Mouse (Mus musculus): ENCODE data around the gene Pqlc2.

The Pqlc2 gene

DNA sequence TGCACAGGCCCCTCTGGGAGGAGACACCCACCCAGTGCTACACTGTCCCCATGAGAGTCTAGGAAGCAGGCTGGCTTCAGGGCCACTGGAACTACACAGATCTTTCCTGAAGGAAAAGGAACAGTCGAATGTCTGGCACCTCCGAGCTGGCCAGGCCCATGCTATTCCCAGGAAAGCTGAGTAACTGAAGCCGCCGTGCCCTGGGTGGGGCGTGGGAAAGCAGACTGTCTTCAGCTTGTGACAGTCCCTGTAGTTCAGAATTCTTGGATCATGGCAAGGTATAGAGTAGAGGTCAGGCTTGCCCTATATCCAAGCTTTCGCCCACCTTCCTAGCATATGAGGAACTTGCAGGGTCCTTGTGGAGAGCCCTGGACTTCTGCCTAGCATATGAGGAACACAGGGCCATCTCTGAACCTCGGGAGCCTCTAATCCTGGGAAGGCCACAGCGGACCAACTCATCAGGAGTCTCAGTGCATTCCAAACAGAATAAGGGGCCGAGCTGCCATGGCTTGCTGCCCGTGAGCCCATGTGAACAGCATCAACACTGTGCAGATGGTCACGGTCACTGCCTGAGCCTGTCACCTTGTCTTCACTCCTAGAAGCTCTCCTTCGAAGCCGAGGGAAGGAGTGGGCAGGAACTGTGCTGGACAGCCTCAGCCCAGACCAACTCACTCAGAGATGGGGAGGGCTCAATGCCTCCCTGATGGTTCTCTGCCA lies 44.6 kb downstream of the Pqlc2 start:
- DNase-seq (ENCODE audit: low spot score in 2 of 2), result peak in 1 of 2 experiments; percentile 42

DNA sequence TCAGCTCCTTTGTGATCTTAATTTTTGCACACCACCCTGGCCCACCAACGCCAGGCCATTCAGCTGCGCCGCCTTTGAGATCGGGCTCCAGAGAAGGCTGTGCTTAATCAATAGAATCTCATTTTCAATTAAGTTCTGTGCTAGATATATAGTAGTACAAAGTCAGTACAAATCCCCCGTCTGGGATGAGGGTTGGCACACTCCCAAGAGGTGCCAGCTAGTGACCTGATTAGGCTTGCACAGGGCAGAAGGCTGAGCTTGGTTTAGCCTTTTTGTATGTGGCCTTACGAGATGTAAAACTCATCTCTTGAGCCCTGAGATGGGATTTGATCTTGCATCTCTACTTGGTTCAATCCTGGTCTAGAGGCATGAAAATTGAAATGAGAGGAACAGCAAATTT lies 47.5 kb downstream of the Pqlc2 start:
- DNase-seq (ENCODE audit: low spot score in 2 of 2), result no peak

DNA sequence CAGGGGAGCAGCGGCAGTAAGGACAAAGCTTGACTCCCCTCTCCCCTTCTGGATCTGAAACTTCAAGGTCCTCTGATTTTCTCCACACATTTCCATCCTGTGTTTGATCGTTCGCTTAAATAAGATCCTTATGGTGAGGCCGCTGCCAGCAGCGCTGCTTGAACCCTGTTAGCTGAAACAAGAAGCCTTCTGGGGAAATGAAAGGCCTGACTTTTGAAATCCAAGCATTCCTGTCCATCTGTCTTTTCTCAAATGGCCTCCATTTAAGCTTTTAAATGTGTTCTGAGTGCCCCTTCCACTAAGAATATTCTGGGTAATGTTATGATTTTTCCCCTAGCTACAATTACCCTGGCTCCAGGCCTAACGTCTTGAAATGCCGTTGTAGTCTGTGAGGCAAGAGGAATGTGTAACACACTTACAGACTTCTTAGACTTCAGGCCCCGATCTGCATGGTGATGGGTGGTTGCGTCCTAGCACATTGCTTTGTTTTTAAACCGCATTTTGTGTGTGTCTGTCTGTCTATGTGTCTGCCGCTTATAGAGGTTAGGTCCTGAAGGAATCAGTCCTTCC lies 51.1 kb downstream of the Pqlc2 start:
- no peak for DNase-seq (ENCODE audit: low spot score in 2 of 2)

DNA sequence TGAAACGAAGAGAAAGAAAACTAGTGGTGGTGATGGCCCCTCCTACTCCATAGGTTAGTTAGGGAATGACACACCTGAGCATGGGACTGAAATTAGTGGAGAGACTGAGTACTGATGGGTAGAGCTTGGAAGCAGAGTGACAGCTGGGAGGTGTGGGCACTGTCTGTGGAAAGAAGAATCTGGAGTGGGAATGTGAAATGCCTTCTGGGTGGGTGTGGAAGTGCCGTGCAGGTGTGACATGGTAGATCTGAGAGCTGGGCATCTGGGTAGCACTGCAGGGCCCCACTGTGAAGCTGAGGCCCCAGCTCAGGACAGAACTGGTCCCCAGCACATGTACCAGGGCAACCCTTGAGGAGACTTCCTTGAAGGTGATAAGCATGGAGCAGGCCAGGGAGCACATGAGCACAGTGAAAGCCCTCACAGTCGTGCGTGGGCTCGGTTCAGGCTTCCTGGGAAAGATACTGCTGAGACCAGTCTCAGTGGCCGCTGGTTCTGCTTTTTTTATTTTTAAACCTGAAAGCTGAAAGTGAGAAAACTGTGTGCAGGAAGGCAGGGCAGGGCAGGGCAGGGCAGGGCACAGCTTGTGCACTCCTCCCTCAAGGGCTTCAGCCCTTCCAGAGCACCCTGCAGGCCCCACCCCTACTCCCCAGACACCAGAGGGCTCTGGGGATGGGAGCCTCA lies 51.7 kb downstream of the Pqlc2 start:
- no peak for DNase-seq (ENCODE audit: low spot score in 2 of 2)

DNA sequence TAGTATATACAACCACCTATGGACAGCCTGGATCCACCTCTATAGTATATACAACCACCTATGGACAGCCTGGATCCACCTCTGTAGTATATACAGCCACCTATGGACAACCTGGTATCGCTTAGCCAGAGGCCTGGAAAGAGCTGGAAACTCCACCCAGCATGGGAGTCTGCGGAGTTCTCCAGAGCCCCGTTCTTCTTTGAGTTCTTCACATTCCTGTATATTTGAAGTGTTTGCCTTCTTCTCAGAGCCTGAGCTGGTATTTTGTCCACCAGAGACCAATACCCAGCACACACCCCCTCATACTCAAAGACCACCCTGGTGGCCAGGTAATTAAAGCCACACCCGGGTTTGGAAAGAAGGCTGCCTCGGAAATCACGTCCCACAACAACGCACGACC lies 53.8 kb downstream of the Pqlc2 start:
- no peak for DNase-seq (ENCODE audit: low spot score in 2 of 2)

DNA sequence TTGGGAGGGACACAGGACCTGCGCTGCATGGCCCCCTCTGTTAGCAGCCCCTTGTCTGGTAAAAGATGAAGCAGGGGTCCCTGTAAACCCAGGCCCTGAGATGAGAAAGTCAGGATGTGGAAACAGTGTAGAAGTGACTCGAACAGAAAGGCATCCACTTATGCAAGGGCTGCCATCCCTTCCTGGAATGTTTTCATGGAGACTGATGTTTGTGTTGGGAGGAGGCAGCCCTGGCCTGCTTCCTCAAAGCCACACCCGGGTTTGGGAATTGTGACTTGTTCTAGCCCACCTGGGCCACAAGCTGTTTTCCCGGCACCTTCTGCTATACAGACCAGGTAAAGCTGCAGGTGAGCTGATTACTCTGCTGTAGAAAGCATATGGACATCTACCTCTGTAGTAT lies 54.4 kb downstream of the Pqlc2 start:
- DNase-seq (ENCODE audit: low spot score in 2 of 2), result no peak

DNA sequence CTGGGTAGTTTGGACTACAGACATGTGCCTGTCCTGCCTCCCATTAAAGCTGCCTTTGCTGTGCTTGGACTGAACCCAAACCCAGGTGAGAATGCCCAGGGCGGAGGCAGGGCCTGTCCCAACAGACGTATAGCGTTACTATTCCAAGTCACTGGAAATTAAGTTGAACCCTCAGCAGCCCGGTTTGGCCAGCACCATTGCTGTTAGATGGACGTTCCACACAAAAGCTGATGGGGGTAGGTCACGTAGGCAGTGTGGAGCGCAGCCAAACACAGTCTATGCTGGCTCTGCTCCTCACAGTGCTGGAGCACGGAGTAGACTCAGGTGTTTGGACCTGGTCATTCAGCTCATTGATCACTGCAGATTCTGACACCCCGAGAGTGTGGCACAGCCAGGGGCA lies 57.3 kb downstream of the Pqlc2 start:
- DNase-seq (ENCODE audit: low spot score in 2 of 2), result no peak

DNA sequence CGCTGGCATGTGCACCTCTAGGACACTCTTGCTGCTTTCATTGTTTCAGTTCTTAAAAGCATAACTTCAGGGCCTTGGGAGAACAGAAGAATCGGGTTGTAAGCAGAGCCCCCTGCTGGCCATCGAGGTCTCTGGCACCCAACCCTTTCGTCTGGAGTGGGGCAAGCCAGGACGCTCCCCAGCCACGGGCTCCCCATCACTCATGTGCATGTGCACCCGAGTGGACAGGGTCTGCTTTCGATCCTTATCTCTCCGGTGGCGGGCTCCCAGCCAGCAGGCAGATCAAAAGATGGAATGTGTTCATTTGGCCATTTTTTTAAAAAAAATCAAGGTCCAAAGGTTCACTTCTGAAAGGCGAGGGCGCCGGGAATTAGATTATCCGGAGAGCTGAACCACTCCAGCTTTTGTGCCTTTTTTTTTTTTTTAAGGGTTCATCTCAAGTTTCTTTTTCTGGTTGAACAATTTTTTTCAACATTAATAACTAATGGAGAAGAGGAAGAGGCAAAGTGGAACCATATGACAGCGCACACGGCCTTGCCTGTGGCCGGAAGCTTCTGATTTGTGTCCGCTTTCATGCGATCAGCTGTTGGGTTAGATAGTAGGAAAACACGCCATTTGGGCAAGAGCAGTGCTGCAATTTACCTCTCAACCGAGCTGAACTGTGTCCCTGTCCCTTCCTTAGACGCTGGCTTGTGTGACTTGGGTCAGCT lies 58.3 kb downstream of the Pqlc2 start:
- peak; percentile 42 to 66 for DNase-seq (ENCODE audit: low spot score in 2 of 2)

DNA sequence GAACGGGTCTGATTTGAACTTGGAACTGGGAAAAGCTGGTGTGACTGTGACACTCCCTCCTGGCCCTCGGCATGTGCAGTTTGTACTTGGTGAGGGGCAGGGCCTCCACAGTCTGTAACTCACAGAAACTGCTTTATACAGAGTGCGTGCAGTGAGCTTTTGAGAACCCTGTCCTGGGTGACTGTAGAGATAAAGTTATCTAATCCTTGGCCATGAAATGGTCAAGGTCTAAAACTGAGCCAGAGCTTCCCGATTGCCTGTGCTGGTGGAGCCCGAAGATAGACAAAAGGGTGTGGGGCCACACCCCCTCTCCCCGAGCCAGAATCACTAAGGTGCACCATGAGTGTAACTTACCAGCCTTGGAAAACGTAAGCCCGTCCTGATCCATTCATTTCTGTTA lies 59.6 kb downstream of the Pqlc2 start:
- DNase-seq (ENCODE audit: low spot score in 2 of 2), result no peak

DNA sequence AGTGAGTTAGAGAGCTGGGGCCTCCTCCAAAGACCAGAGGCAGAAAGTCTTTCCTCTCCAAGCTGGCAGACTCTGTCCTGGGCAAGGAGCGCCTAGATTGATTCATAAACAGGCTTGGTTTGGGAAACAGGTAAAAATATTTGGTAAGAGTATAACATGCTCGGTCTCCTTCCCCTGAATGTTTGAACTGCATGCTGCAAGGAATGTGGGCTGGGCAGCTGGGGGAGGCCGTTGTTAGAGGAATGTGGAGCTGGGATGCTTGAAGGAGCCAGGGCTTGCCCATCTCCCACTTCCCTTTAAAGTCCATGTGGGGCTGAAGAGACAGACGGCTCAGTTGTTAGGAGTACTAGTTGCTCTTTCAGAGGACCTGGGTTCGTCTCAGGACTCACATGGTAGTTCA lies 60.5 kb downstream of the Pqlc2 start:
- no peak for DNase-seq (ENCODE audit: low spot score in 2 of 2)

DNA sequence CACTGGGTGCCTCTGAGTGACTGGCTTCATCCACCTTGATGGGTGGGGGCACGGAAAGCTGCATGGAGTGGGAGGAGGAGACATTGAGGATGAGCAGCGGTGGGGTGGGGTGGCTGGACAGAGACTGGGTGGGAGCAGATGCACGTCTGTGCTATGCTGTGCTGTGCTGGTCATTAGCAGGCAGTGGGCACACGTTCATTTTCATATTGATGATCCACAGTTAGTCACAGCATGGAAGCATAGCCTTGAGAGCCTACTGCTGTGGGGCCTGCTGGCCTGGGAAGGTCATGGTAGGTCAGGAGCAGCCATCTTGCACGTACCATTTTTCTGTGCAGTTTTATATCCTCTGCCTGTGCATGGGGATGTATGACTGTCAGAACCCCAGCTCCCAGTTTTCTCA lies 61.8 kb downstream of the Pqlc2 start:
- no peak for DNase-seq (ENCODE audit: low spot score in 2 of 2)

DNA sequence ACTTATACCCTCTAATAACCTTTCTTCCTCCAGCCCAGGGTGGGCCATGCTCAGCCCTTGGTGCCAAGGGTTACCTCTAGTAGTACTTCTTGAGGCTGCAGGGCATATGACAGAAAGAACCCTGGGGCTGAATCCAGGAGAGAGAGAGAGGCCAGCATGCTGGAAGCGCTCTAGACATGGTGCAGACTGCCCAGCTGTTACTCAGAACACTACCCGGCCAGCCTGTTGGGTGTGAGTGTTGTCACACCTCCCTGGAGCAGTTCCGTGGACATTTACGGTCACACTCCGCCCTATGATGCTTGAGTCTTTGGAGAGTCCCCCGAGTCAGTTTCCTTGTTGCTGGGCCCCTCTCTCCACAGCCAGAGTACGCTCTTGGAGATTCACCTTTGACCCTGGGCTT lies 62.5 kb downstream of the Pqlc2 start:
- DNase-seq (ENCODE audit: low spot score in 2 of 2), result no peak

DNA sequence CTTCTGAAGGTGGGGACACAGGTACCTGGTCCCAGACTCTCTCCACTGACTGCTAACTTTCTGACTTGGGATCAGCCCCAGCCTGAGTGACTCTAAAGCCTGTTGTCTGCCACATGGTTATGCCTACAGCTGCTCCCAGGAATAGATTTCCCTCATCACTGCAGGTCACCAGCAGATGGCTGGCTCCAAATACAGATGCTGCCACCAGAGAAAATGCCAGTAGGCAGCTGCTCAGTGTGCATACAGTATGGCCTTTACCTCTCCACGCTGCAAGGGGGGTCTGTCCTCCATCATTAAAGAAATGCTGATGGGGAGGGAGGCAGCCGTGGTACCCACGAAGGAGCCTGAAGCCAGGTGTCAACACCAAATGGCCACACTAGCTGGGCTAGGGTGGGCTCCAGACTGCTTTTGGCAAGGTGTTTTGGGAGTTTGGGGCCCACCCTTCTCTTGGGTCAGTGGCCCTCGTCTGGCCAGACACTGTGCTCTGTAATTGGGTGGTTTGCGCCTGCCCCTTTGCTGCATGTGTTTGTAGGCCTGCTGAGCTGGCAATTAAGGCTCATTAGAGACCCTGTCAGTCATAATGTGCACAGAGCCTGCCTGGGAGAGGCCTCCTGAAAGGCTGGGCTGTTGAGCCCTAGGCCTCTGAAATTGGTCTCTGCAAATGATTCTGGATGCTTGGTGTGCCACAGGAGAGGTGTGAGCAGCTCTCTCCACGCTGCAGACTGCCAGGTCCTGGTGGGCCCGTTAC lies 64.2 kb downstream of the Pqlc2 start:
- DNase-seq (ENCODE audit: low spot score in 2 of 2), result no peak

DNA sequence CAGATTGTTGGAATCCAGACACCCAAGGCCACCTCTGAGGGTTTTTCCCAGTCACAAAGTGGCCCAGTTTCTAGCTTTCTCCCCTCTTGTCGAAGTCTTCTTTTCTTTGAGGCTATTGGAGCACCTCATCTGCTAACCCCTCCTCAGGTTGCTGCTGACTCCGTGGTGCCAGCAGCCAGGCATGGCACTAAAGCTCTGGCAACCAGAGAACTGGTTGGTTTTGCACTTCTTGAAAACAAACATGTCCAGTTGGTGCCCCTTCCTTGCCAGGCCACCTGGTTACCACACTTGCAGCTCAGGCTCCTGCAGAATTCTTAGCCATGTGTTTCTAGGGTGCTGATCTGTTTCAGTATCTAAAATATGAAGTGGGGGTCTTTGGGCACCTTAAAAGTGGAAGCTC lies 65.0 kb downstream of the Pqlc2 start:
- no peak for DNase-seq (ENCODE audit: low spot score in 2 of 2)

DNA sequence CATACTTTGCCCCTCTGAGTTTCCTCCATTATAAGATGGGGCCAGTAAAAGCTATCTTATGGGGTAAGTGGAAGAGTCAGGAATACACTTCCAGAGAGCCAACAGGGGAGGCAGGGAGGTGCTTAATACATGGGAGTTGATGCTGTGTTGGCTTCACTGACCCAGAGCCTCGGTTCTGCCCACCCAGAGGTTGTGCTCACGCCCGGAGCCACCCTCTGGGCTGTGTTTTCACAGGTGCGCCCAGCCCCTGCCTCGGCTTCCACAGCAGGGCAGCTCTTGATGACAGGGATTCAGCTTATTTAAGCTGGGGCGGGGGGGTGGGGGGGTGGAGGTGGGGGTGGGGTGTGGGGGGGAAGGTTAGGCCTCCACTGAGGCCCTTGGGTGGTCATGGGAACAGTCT lies 65.7 kb downstream of the Pqlc2 start:
- no peak for DNase-seq (ENCODE audit: low spot score in 2 of 2)

DNA sequence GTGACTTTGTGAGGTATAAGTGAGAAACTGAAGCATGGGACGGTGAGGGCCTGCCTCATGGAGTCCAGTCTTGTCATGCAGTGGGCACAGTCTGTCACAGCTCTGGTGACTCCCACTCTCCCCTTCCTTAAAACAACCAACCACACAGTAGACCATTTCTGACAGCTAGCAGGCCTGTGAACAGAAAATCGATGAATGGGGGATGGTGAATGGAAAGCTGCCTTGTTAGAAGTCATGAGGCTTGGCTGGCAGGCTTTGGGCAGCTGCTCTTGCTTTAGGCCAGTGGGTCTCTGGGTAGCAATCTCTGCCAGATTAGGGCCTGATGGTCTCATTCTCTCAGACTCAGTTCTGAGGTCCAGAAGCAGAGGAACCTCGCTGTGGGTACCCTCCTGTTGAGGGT lies 66.3 kb downstream of the Pqlc2 start:
- no peak for DNase-seq (ENCODE audit: low spot score in 2 of 2)

Data from cerebellum, postnatal 4 days (tissue).